Mouse (Mus musculus): ENCODE data around the gene Wdr62. TPM values are rescaled to one million over a fixed set of nuclear protein-coding genes. Genes with fewer than 3 reads are reported as not detected.
"Not testable (repeated sequence)": the region's sequence is repeated elsewhere in the genome, so short reads cannot be mapped to it uniquely, and the experiment has no call there.

The Wdr62 gene
- polyA plus RNA-seq, 1 experiment = 4.6 TPM

DNA sequence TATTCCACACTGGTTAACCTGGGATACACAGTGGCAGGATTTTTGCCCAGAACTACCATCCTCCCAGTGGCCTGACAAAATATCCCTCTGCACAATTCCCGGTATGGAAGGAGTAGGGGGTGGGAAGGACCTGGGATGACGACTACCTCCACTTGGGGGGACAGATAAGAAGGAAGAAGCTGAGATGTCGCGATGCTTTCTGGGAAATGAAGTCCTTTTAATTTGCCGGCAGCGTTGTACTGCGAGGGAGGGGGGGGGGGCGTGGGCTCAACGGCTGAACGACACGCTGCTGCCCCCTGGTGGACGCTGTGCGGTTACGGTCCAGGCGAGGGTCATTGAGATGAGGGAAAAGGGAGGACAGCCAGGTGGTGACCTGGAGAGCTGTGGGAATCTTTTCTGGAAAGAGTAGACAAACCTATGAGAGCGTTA lies 63.5 kb downstream of the Wdr62 start:
- Histone ChIP-seq H3K4me3 (ENCODE audit: insufficient read depth, low read depth, low read length) (peak overlapping the region; percentile 32; the same call in 1 of the 2 replicates), H3K27ac (replicated peaks; ENCODE audit: low read depth, low read length) (peak overlapping the region; percentile 66), H3K4me1 (ENCODE audit: control insufficient read depth, insufficient read depth, insufficient read length, low read length) (no peaks in the 10 kb centered on the region; the same call in 1 of the 2 replicates)

DNA sequence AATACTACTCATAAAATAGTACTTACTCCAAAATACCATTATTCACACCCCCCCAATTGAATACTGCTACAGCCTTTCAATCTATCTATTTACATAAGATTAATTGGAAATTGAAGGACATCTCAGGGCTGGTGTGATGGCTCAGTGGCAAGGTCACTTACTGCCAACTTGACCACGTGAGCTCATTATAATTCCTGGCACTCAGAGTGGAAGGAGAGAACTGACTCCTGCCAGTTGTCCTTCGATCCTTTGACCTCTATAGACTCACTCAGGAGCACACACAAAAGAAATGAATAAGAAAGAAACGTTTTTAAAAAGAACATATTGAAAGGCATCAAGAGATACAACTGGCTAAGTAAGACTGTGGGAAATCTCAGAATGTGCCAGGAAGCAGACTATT lies 64.3 kb downstream of the Wdr62 start:
- Histone ChIP-seq H3K27ac (replicated peaks; ENCODE audit: low read depth, low read length) (no peak overlapping the region), H3K4me1 (ENCODE audit: control insufficient read depth, insufficient read depth, insufficient read length, low read length) (no peaks in the 10 kb centered on the region; the same call in 1 of the 2 replicates), H3K4me3 (ENCODE audit: insufficient read depth, low read depth, low read length) (no peak overlapping the region)

DNA sequence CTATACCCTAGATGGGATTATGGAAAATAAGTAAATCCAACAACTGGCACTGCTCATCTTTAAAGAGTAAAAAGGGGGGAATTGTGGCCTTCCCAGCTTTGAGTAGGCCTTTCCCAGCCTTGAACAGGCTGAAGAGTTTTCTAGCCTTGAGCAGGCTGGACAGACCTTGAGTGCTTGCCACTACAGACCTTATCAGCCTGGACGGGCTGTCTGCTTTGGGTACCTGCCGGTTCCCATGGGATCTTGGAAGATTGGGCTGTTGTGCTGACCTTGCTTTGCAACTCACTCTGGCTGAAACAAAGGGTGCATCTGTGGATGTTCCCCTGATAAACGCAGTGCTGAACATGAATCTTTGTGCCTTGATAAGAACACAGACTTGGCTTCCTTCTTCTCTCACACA lies 66.3 kb downstream of the Wdr62 start:
- no peaks in the 10 kb centered on the region for H3K4me1 ChIP-seq (ENCODE audit: control insufficient read depth, insufficient read depth, insufficient read length, low read length)
- no peak overlapping the region for H3K27ac ChIP-seq (replicated peaks; ENCODE audit: low read depth, low read length)
- no peak overlapping the region for H3K4me3 ChIP-seq (ENCODE audit: insufficient read depth, low read depth, low read length)

GRCm38 (mm10) chr7:30211025-30211424 lies 69.2 kb downstream of the Wdr62 start:
- Histone ChIP-seq H3K27ac (replicated peaks; ENCODE audit: low read depth, low read length) (no peak overlapping the region), H3K4me3 (ENCODE audit: insufficient read depth, low read depth, low read length) (no peak overlapping the region), H3K4me1 (ENCODE audit: control insufficient read depth, insufficient read depth, insufficient read length, low read length) (no peaks in the 10 kb centered on the region)

- H3K4me3 ChIP-seq (ENCODE audit: insufficient read depth, low read depth, low read length); H3K4me1 ChIP-seq (ENCODE audit: control insufficient read depth, insufficient read depth, insufficient read length, low read length); H3K27ac ChIP-seq (replicated peaks; ENCODE audit: low read depth, low read length): not testable (repeated sequence)
Measured at GRCm38 (mm10) chr7:30206364-30206763, 73.9 kb downstream of the Wdr62 start.

DNA sequence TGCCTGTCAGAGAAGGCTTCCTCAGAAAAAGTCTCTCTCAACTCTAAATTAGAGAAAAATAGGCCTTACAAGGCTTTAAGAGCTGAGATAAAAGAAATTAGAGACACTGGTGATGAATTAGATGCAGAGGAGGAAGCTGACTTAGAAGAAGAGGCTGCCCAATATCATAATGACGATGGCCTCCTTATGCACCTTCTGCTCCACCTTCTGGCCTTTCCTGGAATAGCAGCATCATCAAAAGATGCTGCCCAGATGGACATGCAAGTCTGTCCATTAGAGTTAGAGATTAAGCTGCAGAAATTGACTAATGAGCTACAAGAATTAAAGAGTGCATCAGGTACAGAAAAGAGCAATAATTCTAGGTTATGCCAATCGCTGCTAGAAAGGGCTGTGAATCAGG lies 74.8 kb downstream of the Wdr62 start:
- Histone ChIP-seq H3K4me3 (ENCODE audit: insufficient read depth, low read depth, low read length) (no peak overlapping the region), H3K4me1 (ENCODE audit: control insufficient read depth, insufficient read depth, insufficient read length, low read length) (no peaks in the 10 kb centered on the region), H3K27ac (replicated peaks; ENCODE audit: low read depth, low read length) (no peak overlapping the region)

DNA sequence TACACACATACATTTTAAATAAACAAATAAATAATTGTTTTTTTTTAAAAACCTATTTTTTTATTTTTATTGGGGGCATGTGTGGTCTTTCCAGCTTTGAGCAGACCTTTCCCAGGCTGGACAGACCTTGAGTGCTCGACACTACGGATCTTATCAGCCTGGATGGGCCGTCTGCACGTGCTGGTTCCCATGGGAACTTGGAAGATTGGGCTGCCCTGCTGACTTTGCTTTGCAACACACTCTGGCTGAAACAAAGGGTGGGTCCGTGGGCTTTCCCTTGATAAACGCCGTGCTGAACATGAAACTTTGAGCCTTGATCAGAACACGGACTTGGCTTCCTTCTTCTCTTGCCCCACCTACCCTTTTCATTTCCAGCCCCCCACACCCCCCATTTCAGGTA lies 75.8 kb downstream of the Wdr62 start:
- H3K27ac ChIP-seq (replicated peaks; ENCODE audit: low read depth, low read length) = no peak overlapping the region
- no peak overlapping the region for H3K4me3 ChIP-seq (ENCODE audit: insufficient read depth, low read depth, low read length)

DNA sequence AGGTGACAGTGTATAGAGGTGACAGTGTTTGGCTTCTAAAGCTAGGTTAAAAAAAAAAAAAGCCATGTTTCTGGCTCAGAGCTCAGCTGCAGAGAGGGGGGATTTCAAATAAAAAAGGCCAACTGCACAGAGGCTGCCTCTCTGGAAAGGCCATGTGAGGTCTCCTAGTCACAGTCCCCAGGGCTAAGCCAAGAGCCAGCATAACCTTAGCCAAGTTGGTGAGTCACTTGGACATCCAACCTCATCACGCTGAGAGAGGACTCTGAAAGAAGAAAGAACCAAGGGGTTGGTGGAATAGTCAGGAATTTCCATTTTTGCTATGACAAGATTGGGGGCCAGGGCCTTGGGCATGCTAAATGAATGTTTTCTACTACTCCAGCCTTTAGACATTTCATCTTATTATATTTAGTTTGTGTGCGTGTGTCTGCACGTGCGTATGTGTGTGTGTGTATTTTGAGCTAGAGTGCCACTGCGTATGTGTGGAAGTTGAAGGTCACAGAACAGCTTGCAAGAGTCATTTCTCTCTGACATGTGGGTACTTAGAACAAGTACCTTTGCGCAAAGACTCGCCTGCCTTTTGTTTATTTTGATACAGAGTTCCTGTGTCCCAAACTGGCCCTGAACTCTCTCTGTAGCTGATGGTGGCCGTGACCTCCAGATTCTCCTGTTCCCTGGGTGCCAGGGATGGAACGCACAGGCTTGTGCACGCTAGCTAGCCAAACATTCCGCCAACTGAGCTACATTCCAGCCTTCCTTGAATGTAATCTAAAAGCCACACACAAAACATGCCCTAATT lies 77.1 kb downstream of the Wdr62 start:
- peak overlapping the region; percentile 87 for H3K27ac ChIP-seq (replicated peaks; ENCODE audit: low read depth, low read length)
- 0 out of 2 replicates have a peak, but pooled peaks cover 1% of the 10 kb centered on the region for H3K4me1 ChIP-seq (ENCODE audit: control insufficient read depth, insufficient read depth, insufficient read length, low read length)

More for the DNA sequence above, 75.8 kb downstream of the Wdr62 start:
- H3K4me1 ChIP-seq (ENCODE audit: control insufficient read depth, insufficient read depth, insufficient read length, low read length) = no peaks in the 10 kb centered on the region

DNA sequence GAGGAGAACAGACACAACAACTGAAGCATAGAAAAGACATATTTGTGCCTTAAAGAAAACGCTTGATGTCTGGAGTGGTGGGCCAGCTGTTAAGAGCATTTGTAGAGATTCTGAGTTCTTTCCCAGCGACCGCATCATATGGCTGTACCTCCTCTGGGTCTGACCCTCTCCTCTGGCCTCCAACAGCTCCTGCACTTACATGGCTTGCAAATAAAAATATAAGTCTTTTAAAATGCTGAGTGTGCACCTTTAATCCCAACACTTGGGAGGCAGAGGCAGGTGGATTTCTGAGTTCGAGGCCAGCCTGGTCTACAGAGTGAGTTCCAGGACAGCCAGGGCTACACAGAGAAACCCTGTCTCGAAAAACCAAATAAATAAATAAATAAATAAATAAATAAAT lies 79.6 kb downstream of the Wdr62 start:
- not testable (repeated sequence) for H3K27ac ChIP-seq (replicated peaks; ENCODE audit: low read depth, low read length); H3K4me1 ChIP-seq (ENCODE audit: control insufficient read depth, insufficient read depth, insufficient read length, low read length); H3K4me3 ChIP-seq (ENCODE audit: insufficient read depth, low read depth, low read length)

More for the DNA sequence above, 77.1 kb downstream of the Wdr62 start:
- no peak overlapping the region for H3K4me3 ChIP-seq (ENCODE audit: insufficient read depth, low read depth, low read length)

DNA sequence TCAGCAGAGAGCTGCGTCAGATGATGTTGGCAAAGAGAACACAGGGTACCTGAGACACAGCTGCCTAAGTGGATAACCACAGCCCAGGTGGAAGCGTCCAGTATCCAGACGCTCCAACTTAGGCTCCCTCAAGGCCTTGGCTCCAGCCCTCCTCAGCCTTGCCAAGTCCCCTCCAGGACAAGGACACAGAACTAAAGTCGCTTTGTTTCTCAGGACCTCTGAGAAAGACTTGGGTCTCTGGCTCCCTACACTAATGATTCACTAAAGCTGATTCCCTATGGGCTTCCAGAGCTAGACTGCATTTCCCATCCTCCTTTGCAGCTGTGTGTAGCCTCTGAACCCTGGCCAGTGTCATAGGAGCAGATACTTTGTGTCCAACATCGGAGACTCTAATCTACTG lies 80.0 kb downstream of the Wdr62 start:
- H3K4me3 ChIP-seq (ENCODE audit: insufficient read depth, low read depth, low read length) = no peak overlapping the region
- H3K27ac ChIP-seq (replicated peaks; ENCODE audit: low read depth, low read length) = no peak overlapping the region
- 0 out of 2 replicates have a peak, but pooled peaks cover 6% of the 10 kb centered on the region for H3K4me1 ChIP-seq (ENCODE audit: control insufficient read depth, insufficient read depth, insufficient read length, low read length)

DNA sequence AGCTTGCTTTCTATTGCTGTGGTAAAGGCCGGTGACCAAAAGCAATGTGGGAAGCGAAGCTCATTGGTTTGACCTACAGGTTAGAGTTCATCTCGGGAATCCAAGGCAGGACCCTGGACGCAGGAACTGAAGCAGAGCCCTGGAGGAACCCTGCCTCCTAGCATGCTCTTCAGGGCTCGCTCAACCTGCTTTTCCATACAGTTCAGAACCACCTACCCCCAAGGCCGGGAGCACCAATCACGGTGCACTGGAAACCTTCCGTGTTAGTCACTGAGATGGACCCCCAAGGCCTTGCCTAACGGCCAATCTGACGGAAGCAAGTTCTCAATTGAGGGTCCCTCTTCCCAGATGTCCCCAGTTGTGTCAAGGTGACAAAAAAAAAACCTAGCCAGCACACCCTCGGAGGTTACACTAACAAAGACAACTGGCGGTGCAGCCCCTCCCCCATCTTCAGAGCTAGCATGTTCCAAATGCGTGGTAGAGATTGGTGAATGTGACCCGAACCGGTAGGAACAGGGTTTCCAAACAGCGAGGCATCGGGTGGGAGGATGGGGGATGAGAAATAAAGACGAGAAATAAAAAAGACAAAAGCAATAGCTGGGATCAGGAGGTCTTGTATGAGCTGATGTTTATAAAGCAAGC lies 80.6 kb downstream of the Wdr62 start:
- H3K4me1 ChIP-seq (ENCODE audit: control insufficient read depth, insufficient read depth, insufficient read length, low read length) = 0 out of 2 replicates have a peak, but pooled peaks cover 6% of the 10 kb centered on the region
- H3K4me3 ChIP-seq (ENCODE audit: insufficient read depth, low read depth, low read length) = no peak overlapping the region
- H3K27ac ChIP-seq (replicated peaks; ENCODE audit: low read depth, low read length) = no peak overlapping the region

DNA sequence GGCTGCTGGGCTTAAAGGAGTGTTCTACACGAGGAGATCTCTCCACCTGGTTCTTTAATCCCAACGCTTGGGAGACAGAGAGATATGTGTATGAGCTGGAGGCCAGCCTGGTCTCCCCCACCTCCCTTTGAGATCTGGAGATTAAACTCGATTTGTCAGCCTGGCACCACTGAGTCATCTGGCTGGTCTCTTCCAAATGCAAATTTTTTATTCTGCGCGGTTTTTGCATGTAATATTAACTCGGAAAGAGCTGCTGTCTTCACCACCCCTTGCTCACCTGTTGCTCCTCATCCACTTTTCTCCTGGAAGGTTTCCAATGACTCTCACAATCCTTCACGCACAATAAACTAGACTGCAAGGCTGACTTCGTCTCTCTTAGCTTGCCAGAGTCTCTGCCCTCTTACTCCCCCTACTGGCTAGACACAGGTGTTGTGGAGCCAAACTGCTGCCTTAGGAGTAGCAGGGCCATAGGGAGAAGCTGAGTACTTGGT lies 81.7 kb downstream of the Wdr62 start, which contains the start of gene Capns1:
Gene Capns1 (minus strand): TSS at position 331 of the 491 bp plus-strand sequence.
- no peak within 1 kb of the TSS for H3K4me3 ChIP-seq (ENCODE audit: insufficient read depth, low read depth, low read length)
- 0 out of 2 replicates have a peak within 1 kb of the TSS, but pooled peaks have one; percentile 14 for H3K27ac ChIP-seq (replicated peaks; ENCODE audit: low read depth, low read length)

DNA sequence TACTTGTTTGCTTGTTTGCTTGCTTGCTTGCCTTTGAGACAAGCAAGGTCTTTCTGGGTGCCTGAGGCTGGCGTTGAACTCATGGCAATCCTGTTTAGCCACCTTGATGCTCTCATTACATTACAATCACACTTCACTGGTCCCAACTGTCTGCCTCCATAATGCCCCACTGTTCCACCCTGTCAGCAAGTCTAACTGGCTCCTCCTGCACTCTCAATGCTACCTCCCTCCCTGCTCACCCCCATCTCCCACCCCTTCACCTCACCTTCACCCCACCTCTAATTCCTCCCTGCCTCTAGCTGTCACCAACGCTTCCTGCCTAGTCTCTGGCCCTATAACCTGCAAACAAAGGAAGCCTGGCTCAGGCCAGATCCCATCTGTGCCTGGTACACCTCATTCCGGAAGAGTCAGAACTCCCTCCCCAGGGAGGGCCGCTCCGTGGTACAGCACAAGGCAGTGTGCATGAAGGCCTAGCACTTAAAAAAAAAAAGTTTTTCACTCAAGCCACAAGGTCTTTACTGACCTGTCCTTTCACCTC lies 82.6 kb downstream of the Wdr62 start:
- Histone ChIP-seq H3K27ac (replicated peaks; ENCODE audit: low read depth, low read length) (0 out of 2 replicates have a peak overlapping the region, but pooled peaks have one; percentile 14), H3K4me3 (ENCODE audit: insufficient read depth, low read depth, low read length) (no peak overlapping the region), H3K4me1 (ENCODE audit: control insufficient read depth, insufficient read depth, insufficient read length, low read length) (0 out of 2 replicates have a peak, but pooled peaks cover 7% of the 10 kb centered on the region)

More for the DNA sequence above, 81.7 kb downstream of the Wdr62 start, which contains the start of gene Capns1:
- 0 out of 2 replicates have a peak, but pooled peaks cover 6% of the 10 kb centered on the region for H3K4me1 ChIP-seq (ENCODE audit: control insufficient read depth, insufficient read depth, insufficient read length, low read length)

DNA sequence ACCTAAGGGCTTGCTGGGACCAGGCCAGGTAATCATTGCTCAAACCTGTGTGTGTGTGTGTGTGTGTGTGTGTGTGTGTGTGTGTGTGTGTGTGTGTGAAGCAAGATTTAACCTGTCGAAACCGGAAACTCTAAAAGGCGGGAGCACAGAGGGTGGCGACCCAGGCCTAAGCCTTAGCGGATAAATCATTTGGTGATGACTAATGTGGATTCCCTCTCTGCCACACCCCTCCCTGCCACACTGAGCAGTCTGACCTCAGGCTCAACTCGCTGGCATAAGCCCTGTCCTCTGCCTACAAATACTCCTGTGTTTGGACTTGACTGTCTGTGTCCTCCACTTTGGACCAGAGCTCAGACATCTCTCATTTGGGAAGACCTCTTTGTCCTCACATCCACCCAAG lies 84.0 kb downstream of the Wdr62 start:
- Histone ChIP-seq H3K4me3 (ENCODE audit: insufficient read depth, low read depth, low read length) (no peak overlapping the region), H3K4me1 (ENCODE audit: control insufficient read depth, insufficient read depth, insufficient read length, low read length) (0 out of 2 replicates have a peak, but pooled peaks cover 7% of the 10 kb centered on the region), H3K27ac (replicated peaks; ENCODE audit: low read depth, low read length) (no peak overlapping the region; the same call in 1 of the 2 replicates)

GRCm38 (mm10) chr7:30195461-30195860 lies 84.8 kb downstream of the Wdr62 start:
- Histone ChIP-seq H3K4me1 (ENCODE audit: control insufficient read depth, insufficient read depth, insufficient read length, low read length) (0 out of 2 replicates have a peak, but pooled peaks cover 7% of the 10 kb centered on the region), H3K27ac (replicated peaks; ENCODE audit: low read depth, low read length) (no peak overlapping the region), H3K4me3 (ENCODE audit: insufficient read depth, low read depth, low read length) (0 out of 2 replicates have a peak overlapping the region, but pooled peaks have one; percentile 8)

All from brown adipose tissue, adult 24 weeks (tissue).